Mouse (Mus musculus) testis, postnatal 10 days (tissue): ENCODE measurements around the gene 2510009E07Rik.

Source experiments
- DNase-seq: peaks from one replicate; pipeline ENCODE4 v3.0.0; 2021; ENCODE audit warnings: low spot score

Gene 2510009E07Rik

DNA sequence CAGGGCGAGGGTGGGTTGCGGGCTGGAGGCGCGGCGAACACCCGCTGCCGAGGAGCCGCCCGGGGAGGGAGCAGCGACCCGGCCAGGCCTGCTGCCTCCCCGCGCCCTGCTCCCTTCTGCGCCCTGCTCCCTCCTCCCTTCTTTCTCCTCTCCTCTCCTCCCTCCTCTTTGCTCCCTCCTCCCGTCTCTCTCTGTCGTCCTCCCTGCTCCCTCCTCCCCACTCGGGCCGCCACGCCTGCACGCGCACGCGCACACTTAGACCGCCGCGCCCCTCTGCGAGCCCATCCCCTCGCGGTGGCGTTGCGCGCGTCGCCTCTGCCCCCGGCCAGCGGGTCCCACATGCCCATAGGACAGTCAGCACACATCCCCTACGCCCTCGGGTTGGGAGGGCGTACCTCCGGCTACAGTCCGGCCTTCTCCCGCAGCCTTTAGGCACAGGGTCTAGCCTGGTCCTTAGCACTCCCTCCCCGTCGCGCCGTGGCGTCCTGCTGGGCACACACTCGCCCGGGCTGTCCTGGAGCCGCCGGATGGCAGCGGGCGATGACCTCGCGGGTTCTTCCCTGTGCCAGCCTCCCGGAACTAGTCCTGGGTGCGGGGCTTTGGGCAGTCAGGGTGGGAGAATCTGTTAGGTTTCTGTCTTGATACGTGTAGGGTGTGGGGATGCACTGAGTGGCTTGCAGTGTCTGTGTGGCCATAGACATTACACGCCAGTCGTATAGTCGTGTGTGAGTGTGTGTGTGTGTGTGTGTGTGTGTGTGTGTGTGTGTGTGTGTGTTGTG lies at the start of gene 2510009E07Rik:
Gene 2510009E07Rik (minus strand): TSS at position 203 of the 779 bp plus-strand sequence.
- peak; percentile 90 for DNase-seq

- no peak for DNase-seq
Measured at GRCm38 (mm10) chr16:21743401-21743800, 48.9 kb upstream of the 2510009E07Rik start.

DNA sequence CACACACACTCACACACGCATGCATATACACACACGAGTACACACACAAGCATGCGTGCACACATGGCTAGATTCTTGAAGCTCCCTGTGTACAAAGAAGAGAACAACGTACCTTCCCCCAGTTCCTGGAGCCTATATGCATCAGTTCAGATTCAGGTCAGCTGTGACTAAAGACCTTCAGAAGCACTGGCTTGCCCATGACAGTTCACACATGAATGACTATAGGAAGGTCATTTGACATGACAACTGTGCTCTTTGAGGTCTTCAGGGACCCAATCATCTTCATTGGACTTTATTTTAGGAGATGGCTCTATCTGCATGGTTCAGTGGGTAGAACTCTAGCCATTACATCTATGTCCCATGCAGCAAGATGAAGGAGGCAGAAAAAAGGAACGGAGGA lies 48.4 kb upstream of the 2510009E07Rik start:
- no peak for DNase-seq

DNA sequence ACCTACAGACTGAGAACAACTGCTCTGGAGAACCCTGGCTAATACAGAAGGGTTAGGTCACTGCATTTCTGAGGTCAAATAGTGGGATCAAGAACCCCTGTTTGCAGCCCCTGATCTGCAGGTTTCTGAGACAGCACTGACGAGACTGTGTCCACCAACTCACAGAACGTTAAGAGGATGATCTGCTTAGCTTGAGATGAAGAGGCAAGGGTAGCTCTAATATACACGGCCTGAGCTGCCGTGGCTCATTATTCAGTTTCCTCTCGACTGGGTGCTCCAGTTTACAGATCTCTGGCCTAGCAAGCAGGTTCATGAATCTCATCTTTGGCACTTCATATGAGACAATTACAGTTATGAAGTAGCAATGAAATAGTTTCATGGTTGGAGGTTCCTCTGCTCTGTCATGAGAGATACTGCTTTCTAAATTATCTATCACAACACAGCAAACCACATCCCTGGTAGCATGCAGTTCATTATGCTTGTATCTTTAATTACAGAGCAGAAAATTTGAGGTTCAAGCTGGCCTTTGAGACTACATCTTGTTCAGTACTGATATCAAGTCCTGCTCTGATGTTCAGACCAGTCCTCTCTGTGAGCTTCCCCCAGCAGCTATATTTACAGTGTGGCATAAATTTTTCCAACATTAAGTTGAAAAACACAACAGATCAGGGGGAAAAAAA lies 47.9 kb upstream of the 2510009E07Rik start:
- DNase-seq, result no peak

- DNase-seq, result no peak
Measured at GRCm38 (mm10) chr16:21741542-21741941, 47.1 kb upstream of the 2510009E07Rik start.

- no peak for DNase-seq
Measured at GRCm38 (mm10) chr16:21735638-21736037, 41.2 kb upstream of the 2510009E07Rik start.

DNA sequence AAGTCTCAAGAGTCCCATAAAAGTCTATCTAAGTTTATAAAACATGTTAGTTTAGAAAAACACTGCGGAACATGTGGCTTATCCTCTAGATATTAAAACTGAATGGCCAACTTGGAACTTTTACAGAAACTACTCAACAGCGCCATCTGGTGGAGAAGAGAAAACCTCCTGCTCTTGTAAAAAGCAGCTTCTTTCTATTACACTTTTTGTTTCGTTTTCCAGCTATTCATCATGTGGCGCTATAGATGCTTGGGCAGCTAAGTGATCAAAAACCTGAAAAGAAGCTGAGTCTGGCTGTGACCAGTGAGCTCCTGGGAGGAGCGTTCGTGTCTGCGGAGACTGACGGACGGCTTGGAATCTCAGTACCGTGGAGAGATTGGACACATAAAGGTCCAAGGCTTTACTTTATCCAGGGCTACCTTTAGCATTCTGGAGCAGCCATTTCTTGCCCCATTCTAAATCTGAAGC lies 33.5 kb upstream of the 2510009E07Rik start:
- DNase-seq, result peak; percentile 89

DNA sequence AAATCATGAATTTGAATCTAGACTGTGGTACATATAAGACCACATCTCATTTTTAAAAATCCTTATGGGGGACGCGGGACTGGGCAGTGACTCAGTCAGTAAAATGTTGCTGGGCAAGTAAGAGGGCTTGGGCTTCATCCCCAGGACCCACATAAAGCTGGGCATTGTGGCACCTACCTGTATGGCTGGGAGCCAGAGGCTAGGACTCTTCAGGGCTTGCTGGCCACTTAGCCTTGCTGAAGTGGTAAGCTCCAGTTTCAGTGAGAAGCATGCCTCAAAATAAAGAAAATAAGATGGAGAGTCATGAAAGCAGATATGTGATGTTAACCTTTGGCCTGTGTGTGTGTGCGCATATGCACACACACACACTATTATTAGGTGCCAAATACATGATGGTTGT lies 33.0 kb upstream of the 2510009E07Rik start:
- DNase-seq, result no peak

GRCm38 (mm10) chr16:21724261-21724660 lies 29.8 kb upstream of the 2510009E07Rik start:
- no peak for DNase-seq

DNA sequence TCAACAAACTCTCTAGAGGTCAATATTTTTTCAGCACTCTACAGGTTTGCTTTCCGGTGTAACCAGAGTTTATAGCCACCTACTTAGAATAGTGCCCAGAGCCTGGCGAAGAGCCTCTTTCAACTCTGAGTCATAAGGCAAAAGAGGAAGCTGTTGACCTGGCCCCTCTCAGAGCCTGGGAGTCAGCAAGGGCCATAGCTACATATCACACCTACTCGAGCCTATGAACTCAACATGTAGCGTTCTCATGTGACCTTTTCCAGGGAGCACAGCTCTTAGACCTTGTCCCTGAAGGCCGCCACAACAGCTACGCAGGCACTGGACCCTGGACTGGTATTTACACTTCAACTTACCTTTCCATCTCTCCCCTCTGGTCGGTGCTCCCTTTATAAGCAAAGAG lies 25.3 kb upstream of the 2510009E07Rik start:
- DNase-seq, result no peak

DNA sequence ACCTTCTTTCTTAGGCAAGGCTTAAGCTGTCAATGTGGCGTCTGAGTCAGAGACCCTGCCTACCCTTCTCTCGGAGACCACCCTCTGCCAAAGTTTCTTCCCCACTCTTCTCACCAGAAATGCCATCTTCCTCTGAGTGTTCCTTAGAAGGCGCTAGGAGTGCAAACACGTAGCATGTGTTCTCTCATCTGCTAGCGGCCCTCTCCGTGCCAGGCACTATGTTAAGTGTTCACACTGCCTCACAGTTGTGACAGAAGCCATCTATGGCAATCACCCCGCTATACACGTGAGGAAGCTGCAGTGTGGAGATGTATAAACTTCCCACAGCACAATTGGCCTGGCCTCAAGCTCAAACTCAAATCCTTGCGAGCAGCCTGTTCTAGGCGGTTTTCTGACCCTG lies 20.1 kb upstream of the 2510009E07Rik start:
- no peak for DNase-seq

GRCm38 (mm10) chr16:21710321-21710720 lies 15.9 kb upstream of the 2510009E07Rik start:
- DNase-seq, result no peak

DNA sequence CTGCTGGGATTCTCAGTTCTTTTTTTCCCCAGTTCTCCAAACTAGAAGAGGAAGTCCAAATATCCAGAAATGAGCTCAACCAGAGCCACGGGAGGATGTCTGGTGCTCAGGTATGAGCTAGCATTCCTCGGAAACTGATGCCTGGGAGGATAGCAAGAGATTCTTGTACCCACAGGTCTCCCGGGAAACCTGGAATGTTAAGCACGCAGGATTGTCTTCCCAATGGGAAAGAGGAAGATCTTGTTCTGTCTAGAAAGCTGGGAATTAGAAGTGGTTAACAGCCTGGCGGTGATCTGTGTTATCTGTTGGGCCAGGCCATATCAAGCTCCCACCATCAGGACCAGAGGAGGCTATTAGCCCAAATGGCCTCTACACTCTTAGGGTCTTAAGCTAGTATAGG lies 10.2 kb upstream of the 2510009E07Rik start:
- no peak for DNase-seq

DNA sequence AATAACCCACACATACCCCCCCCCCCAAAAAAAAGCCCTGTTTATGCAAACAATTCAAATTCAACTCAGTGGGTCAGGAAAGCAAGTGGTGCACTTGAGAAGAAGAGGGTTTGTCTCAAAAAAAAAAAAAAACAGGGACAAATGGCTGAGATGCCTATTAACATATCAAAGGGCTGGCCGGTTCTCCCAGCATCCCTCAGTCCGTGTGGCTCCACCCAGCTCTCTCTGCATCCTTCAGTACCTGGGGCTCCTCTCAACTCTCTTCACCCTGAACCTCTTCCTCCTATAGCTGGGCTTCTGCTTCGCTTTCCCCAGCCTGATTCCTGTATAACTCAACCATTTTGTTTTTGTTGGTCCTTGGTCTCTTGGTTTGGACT lies 7.8 kb upstream of the 2510009E07Rik start:
- DNase-seq, result no peak

GRCm38 (mm10) chr16:21701611-21702313 lies 7.3 kb upstream of the 2510009E07Rik start:
- no peak for DNase-seq

- DNase-seq, result no peak
Measured at GRCm38 (mm10) chr16:21698136-21698535, 3.7 kb upstream of the 2510009E07Rik start.

DNA sequence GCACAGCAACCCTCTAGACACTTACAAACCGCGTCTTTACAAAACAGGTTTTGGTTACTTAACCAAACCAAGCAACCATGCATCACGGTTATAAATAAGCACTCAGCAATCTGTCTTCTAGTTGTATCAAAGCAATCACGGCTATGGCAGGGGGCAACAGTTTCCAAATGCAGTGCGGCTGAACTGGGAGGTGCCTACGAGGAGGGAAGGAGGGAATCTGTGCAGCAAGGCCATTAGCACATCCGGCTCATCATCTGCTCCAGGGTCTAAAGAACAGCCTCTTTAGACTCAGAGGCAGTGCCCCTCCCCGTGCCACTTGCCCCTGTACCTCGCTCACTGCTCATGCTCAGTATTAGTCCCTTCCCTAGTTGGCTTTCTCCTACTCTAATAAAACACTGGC lies 2.5 kb upstream of the 2510009E07Rik start:
- no peak for DNase-seq

GRCm38 (mm10) chr16:21695242-21695578 lies 745 bp upstream of the 2510009E07Rik start:
- peak; percentile 48 for DNase-seq

GRCm38 (mm10) chr16:21693981-21694462 lies 443 bp downstream of the 2510009E07Rik start:
- DNase-seq, result no peak

- no peak for DNase-seq
Measured at GRCm38 (mm10) chr16:21690216-21690755, 4.2 kb downstream of the 2510009E07Rik start.

DNA sequence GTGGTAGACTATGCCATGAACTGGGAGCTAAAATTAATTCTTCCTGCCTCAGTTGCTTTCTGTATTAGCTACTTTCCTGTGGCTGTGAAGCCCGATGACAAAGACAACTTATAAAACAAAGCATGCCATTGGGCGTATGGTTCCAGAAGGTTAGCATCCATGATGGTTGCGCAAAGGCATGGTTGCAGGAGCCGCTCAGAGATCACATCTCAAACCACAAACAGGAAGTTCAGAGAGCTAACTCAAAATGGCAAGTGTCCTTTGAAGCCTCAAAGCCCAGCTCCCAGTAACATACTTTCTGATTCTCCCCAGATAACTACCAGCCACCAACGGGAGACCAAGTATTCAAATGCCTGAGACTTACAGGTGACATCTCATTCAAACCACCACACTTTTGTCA lies 5.3 kb downstream of the 2510009E07Rik start:
- DNase-seq, result no peak

GRCm38 (mm10) chr16:21687406-21687805 lies 7.1 kb downstream of the 2510009E07Rik start:
- DNase-seq, result no peak
